Mouse (Mus musculus) kidney, postnatal 0 days (tissue): Measurements from ENCODE around the gene Ldlr. TPM values are rescaled to one million over a fixed set of nuclear protein-coding genes. Genes with fewer than 3 reads are reported as not detected.

Experiments
- ATAC-seq: fragments of 200-750 bp; cut with Nextera tagmentation; replicated peaks from 2 replicates; pipeline ENCODE4 v1.8.0; 2017; ENCODE audit warnings: low read depth, moderate number of reproducible peaks, moderate TSS enrichment, moderate library complexity; ENCODE audit not compliant: low FRiP score
- DNase-seq: peaks from one replicate; pipeline ENCODE4 v3.0.0-alpha.2; 2016; ENCODE audit warnings: low spot score
- H3K27ac ChIP-seq: fragments of 300-500 bp; sonication (generic); 2 replicates; pipeline ENCODE4 v1.5.1; 2014; ENCODE audit warnings: mild to moderate bottlenecking
- H3K27me3 ChIP-seq: fragments of 300-500 bp; sonication (generic); 2 replicates; pipeline ENCODE4 v1.6.1; 2014; ENCODE audit warnings: low read length, mixed read lengths; ENCODE audit not compliant: insufficient read depth
- H3K36me3 ChIP-seq: fragments of 300-500 bp; sonication (generic); 2 replicates; pipeline ENCODE4 v1.6.1; 2014; ENCODE audit warnings: low read length, mixed read lengths; ENCODE audit not compliant: insufficient read depth
- H3K4me1 ChIP-seq: fragments of 300-500 bp; sonication (generic); replicated peaks from 2 replicates; pipeline ENCODE4 v1.6.1; 2014; ENCODE audit warnings: antibody characterized with exemption, low read length, mixed read lengths; ENCODE audit not compliant: insufficient read depth
- H3K4me2 ChIP-seq: fragments of 300-500 bp; sonication (generic); 2 replicates; pipeline ENCODE4 v1.6.1; 2014; ENCODE audit warnings: mild to moderate bottlenecking, low read length, moderate library complexity, mixed read lengths
- H3K4me3 ChIP-seq: fragments of 300-500 bp; sonication (generic); replicated peaks from 2 replicates; pipeline ENCODE4 v1.5.1; 2014; ENCODE audit warnings: low read depth, low read length
- H3K9ac ChIP-seq: fragments of 300-500 bp; sonication (generic); 2 replicates; pipeline ENCODE4 v1.6.1; 2014; ENCODE audit warnings: low read depth, low read length
- H3K9me3 ChIP-seq: fragments of 300-500 bp; sonication (generic); replicated peaks from 2 replicates; pipeline ENCODE4 v1.6.1; 2016; ENCODE audit warnings: low read length, inconsistent platforms, mixed read lengths
- CTCF ChIP-seq: IDR thresholded peaks from 2 replicates; pipeline ENCODE4 v1.5.1; 2016; ENCODE audit warnings: antibody characterized with exemption, low read depth, mild to moderate bottlenecking, moderate library complexity
- WGBS: fragments of 180-500 bp; shearing (Covaris S2); extraction: QIAGEN DNeasy Blood & Tissue Kit; methylation state at CpG from one replicate; pipeline ENCODE4 v1.1.7; 2014; 5-methylcytosine and 5-hydroxymethylcytosine counted together
- polyA plus RNA-seq: library from polyadenylated mRNA; unstranded; fragments of >200 nt; fragmentation: Nextera tagmentation; extraction: Ambion mirVana; gene quantifications from 2 replicates; pipeline ENCODE4 v1.2.1, GENCODE M21; 2015

Gene Ldlr
- polyA plus RNA-seq, 1 experiment from 2014 or later, result 16.9 TPM

- Histone ChIP-seq H3K9me3 (no peaks in the 10 kb centered on the region), H3K4me2 (peak overlapping the region; percentile 96), H3K9ac (peak overlapping the region; percentile 81), H3K4me3 (peak overlapping the region; percentile 86), H3K4me1 (no peaks in the 10 kb centered on the region), H3K36me3 (no peaks in the 10 kb centered on the region), H3K27ac (no peak overlapping the region), H3K27me3 (no peaks in the 10 kb centered on the region)
- WGBS, result 0% methylated on average over 20 of the region's 20 CpGs
- ATAC-seq (peak; percentile 9; the same call in 1 of the 2 replicates), DNase-seq (no peak)
- no peak for TF ChIP-seq CTCF
Measured at GRCm38 (mm10) chr9:21759718-21760117, 36.4 kb downstream of the Ldlr start.

GRCm38 (mm10) chr9:21760155-21761088, 37.1 kb downstream of the Ldlr start, which contains the start of gene Spc24:
Gene Spc24, minus strand, starts transcription at chr9:21760303.
- Histone ChIP-seq H3K4me3 (peak within 1 kb of the TSS; percentile 86), H3K36me3 (no peaks in the 10 kb centered on the region), H3K27me3 (no peaks in the 10 kb centered on the region), H3K4me1 (no peaks in the 10 kb centered on the region), H3K4me2 (peak within 1 kb of the TSS; percentile 96), H3K9me3 (no peaks in the 10 kb centered on the region), H3K27ac (no peak within 1 kb of the TSS), H3K9ac (peak within 1 kb of the TSS; percentile 81)
- WGBS, result under 1% methylated on average over 50 of the region's 54 CpGs
- DNase-seq (peak; percentile 98), ATAC-seq (peak; percentile 95)
- peak; percentile 79 for TF ChIP-seq CTCF

- H3K4me2 ChIP-seq, result no peak overlapping the region
- H3K4me1 ChIP-seq, result no peaks in the 10 kb centered on the region
- H3K36me3 ChIP-seq, result no peaks in the 10 kb centered on the region
- H3K9me3 ChIP-seq, result no peaks in the 10 kb centered on the region
- no peak for TF ChIP-seq CTCF
- ATAC-seq, result no peak
- no peak overlapping the region for H3K9ac ChIP-seq
- no peak overlapping the region for H3K27ac ChIP-seq
- no peak overlapping the region for H3K4me3 ChIP-seq
- H3K27me3 ChIP-seq, result no peaks in the 10 kb centered on the region
- no peak for DNase-seq
Measured at GRCm38 (mm10) chr9:21762135-21762534, 38.9 kb downstream of the Ldlr start.

- Histone ChIP-seq H3K27ac (no peak overlapping the region), H3K4me2 (no peak overlapping the region), H3K4me1 (no peaks in the 10 kb centered on the region), H3K36me3 (no peaks in the 10 kb centered on the region), H3K4me3 (no peak overlapping the region), H3K9me3 (no peaks in the 10 kb centered on the region), H3K9ac (no peak overlapping the region), H3K27me3 (no peaks in the 10 kb centered on the region)
- peak; percentile 28; the same call in 1 of the 2 replicates for TF ChIP-seq CTCF
- ATAC-seq (no peak), DNase-seq (no peak)
- WGBS, result 91% methylated on average over 6 of the region's 6 CpGs
Measured at GRCm38 (mm10) chr9:21764084-21764999, 41.1 kb downstream of the Ldlr start.

- H3K4me2 ChIP-seq, result no peak overlapping the region
- no peaks in the 10 kb centered on the region for H3K4me1 ChIP-seq
- no peaks in the 10 kb centered on the region for H3K9me3 ChIP-seq
- no peak for TF ChIP-seq CTCF
- no peak overlapping the region for H3K4me3 ChIP-seq
- DNase-seq (peak; percentile 85), ATAC-seq (no peak; the same call in 1 of the 2 replicates)
- WGBS, result 54% methylated on average over 11 of the region's 11 CpGs
- H3K36me3 ChIP-seq, result peaks cover 13% of the 10 kb centered on the region
- H3K27me3 ChIP-seq, result no peaks in the 10 kb centered on the region
- peak overlapping the region; percentile 72 for H3K27ac ChIP-seq
- no peak overlapping the region for H3K9ac ChIP-seq
Measured at GRCm38 (mm10) chr9:21767896-21768295, 44.6 kb downstream of the Ldlr start.
